Mouse (Mus musculus): ENCODE measurements at regions not wholly inside any gene's neighbourhood (a gene's known extent, or its start where the extent isn't known, plus 50 kb on each side); places are given as distances from the start of the nearest gene placed in this dataset.

DNA sequence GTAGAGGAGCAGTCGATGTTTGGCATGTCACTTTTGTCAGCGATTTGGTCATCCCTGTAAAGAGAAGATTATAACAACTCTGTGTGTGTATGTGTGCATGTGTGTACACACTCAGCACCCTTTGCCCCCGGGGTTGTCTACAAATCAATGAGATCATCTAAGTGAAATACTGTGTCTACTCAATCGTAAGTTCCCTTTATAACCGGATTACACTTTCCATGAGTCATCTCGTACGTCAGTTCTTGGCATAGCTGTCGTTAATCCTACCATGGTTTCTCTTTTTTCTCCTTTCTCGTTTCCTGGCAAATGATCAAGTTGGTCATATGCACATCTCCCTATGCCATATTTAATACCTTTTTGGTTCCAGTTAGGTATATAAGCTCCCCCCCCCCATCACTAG is 58.7 kb upstream of the Eed start:
- peaks cover 11% of the 10 kb centered on the region for H3K27me3 ChIP-seq (ENCODE audit: insufficient read depth, low read length)
- peaks cover 9% of the 10 kb centered on the region for H3K4me1 ChIP-seq (ENCODE audit: insufficient read depth, low read depth, low read length)
- no peak for TF ChIP-seq GATA2 (IDR thresholded peaks at IDR 0.05; ENCODE audit: borderline replicate concordance, low read depth, low read length)
- no peak for TF ChIP-seq GATA1 (IDR thresholded peaks at IDR 0.05; ENCODE audit: borderline replicate concordance, low read length)
- TF ChIP-seq CTCF (IDR thresholded peaks at IDR 0.05; ENCODE audit: low read depth, low read length), result no peak
- no peak for TF ChIP-seq POLR2AphosphoS5 (IDR thresholded peaks at IDR 0.05; ENCODE audit: insufficient replicate concordance, low read depth, low read length)
- TF ChIP-seq TAL1 (conservative IDR thresholded peaks at IDR 0.05; ENCODE audit: low read depth, low read length), result no peak
- H3K4me3 ChIP-seq (ENCODE audit: low read depth, low read length), result no peak overlapping the region
- no peaks in the 10 kb centered on the region for H3K9me3 ChIP-seq (replicated peaks)
- no peak for ATAC-seq (ENCODE audit: extremely low read depth, insufficient number of reproducible peaks, low FRiP score, poor library complexity, severe bottlenecking)
- DNase-seq (ENCODE audit: low spot score), result no peak
- H3K36me3 ChIP-seq (replicated peaks), result no peaks in the 10 kb centered on the region

GRCm38 (mm10) chr7:90040581-90041340 is 60.0 kb upstream of the Eed start:
- Histone ChIP-seq H3K4me1 (ENCODE audit: insufficient read depth, low read depth, low read length) (peaks cover 9% of the 10 kb centered on the region), H3K27me3 (ENCODE audit: insufficient read depth, low read length) (peaks cover 11% of the 10 kb centered on the region), H3K4me3 (ENCODE audit: low read depth, low read length) (no peak overlapping the region), H3K9me3 (replicated peaks) (no peaks in the 10 kb centered on the region), H3K36me3 (replicated peaks) (no peaks in the 10 kb centered on the region)
- no peak for DNase-seq (ENCODE audit: low spot score)
- no peak for ATAC-seq (ENCODE audit: extremely low read depth, insufficient number of reproducible peaks, low FRiP score, poor library complexity, severe bottlenecking)
- TF ChIP-seq TAL1 (conservative IDR thresholded peaks at IDR 0.05; ENCODE audit: low read depth, low read length), result no peak
- no peak for TF ChIP-seq POLR2AphosphoS5 (IDR thresholded peaks at IDR 0.05; ENCODE audit: insufficient replicate concordance, low read depth, low read length)
- TF ChIP-seq GATA1 (IDR thresholded peaks at IDR 0.05; ENCODE audit: borderline replicate concordance, low read length), result no peak
- no peak for TF ChIP-seq CTCF (IDR thresholded peaks at IDR 0.05; ENCODE audit: low read depth, low read length)
- TF ChIP-seq GATA2 (IDR thresholded peaks at IDR 0.05; ENCODE audit: borderline replicate concordance, low read depth, low read length), result no peak

DNA sequence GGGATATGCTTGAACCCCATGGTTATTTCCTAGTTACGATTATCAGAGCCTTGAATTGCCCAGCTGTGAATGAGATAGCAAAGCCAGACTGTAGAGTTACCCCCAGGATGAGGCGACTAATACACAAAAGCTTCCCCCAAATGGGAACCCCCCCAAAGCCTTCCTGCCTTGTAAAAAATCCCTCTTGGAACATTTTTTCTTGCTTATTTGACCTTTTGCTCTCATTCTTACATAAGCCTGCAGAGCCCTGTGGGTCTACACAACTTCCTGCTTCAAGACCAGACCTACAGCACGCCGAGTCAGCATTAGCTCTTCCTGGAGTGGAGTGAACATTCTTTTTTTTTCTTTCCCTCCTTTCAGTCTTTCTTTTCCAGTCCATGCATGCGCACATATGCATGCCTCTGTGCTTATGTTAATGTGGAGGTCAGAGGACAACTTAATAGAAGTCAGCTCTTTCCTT is 60.8 kb upstream of the Eed start:
- Histone ChIP-seq H3K4me3 (ENCODE audit: low read depth, low read length) (no peak overlapping the region), H3K36me3 (replicated peaks) (no peaks in the 10 kb centered on the region), H3K9me3 (replicated peaks) (no peaks in the 10 kb centered on the region), H3K27me3 (ENCODE audit: insufficient read depth, low read length) (peaks cover 11% of the 10 kb centered on the region), H3K4me1 (ENCODE audit: insufficient read depth, low read depth, low read length) (peaks cover 9% of the 10 kb centered on the region)
- ATAC-seq (ENCODE audit: extremely low read depth, insufficient number of reproducible peaks, low FRiP score, poor library complexity, severe bottlenecking) (no peak), DNase-seq (ENCODE audit: low spot score) (no peak)
- TF ChIP-seq POLR2AphosphoS5 (IDR thresholded peaks at IDR 0.05; ENCODE audit: insufficient replicate concordance, low read depth, low read length), result no peak
- no peak for TF ChIP-seq GATA2 (IDR thresholded peaks at IDR 0.05; ENCODE audit: borderline replicate concordance, low read depth, low read length)
- no peak for TF ChIP-seq TAL1 (conservative IDR thresholded peaks at IDR 0.05; ENCODE audit: low read depth, low read length)
- TF ChIP-seq CTCF (IDR thresholded peaks at IDR 0.05; ENCODE audit: low read depth, low read length), result no peak
- no peak for TF ChIP-seq GATA1 (IDR thresholded peaks at IDR 0.05; ENCODE audit: borderline replicate concordance, low read length)

DNA sequence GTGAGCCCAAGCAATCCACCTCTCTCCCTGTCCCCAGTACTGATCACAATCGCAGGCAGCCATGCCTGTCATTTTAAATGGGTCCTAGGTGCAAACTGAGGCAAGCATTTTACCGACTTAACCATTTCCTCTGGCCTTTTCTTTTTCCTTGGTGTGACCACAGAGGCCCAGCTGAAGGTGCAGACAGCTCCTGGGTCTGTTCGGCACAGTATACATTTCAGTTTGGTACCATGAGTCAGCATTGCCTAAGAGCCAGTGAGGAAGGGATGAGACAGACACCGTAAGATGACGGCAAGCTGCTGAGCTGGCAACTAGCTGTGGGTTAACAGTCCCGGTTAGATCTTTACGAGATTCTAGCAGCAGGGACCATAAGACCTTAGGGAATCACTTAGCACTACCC is 61.6 kb upstream of the Eed start:
- ATAC-seq (ENCODE audit: extremely low read depth, insufficient number of reproducible peaks, low FRiP score, poor library complexity, severe bottlenecking) (peak; percentile 71), DNase-seq (ENCODE audit: low spot score) (no peak)
- Histone ChIP-seq H3K4me3 (ENCODE audit: low read depth, low read length) (no peak overlapping the region), H3K9me3 (replicated peaks) (no peaks in the 10 kb centered on the region), H3K36me3 (replicated peaks) (no peaks in the 10 kb centered on the region), H3K4me1 (ENCODE audit: insufficient read depth, low read depth, low read length) (peaks cover 9% of the 10 kb centered on the region), H3K27me3 (ENCODE audit: insufficient read depth, low read length) (peaks cover 7% of the 10 kb centered on the region)
- TF ChIP-seq GATA1 (IDR thresholded peaks at IDR 0.05; ENCODE audit: borderline replicate concordance, low read length), result no peak
- TF ChIP-seq POLR2AphosphoS5 (IDR thresholded peaks at IDR 0.05; ENCODE audit: insufficient replicate concordance, low read depth, low read length), result no peak
- TF ChIP-seq TAL1 (conservative IDR thresholded peaks at IDR 0.05; ENCODE audit: low read depth, low read length), result no peak
- TF ChIP-seq GATA2 (IDR thresholded peaks at IDR 0.05; ENCODE audit: borderline replicate concordance, low read depth, low read length), result no peak
- TF ChIP-seq CTCF (IDR thresholded peaks at IDR 0.05; ENCODE audit: low read depth, low read length), result no peak

- Histone ChIP-seq H3K27me3 (ENCODE audit: insufficient read depth, low read length) (peaks cover 7% of the 10 kb centered on the region), H3K4me3 (ENCODE audit: low read depth, low read length) (no peak overlapping the region), H3K9me3 (replicated peaks) (no peaks in the 10 kb centered on the region), H3K36me3 (replicated peaks) (no peaks in the 10 kb centered on the region), H3K4me1 (ENCODE audit: insufficient read depth, low read depth, low read length) (peaks cover 14% of the 10 kb centered on the region)
- no peak for TF ChIP-seq CTCF (IDR thresholded peaks at IDR 0.05; ENCODE audit: low read depth, low read length)
- no peak for TF ChIP-seq GATA2 (IDR thresholded peaks at IDR 0.05; ENCODE audit: borderline replicate concordance, low read depth, low read length)
- TF ChIP-seq TAL1 (conservative IDR thresholded peaks at IDR 0.05; ENCODE audit: low read depth, low read length), result no peak
- no peak for TF ChIP-seq GATA1 (IDR thresholded peaks at IDR 0.05; ENCODE audit: borderline replicate concordance, low read length)
- no peak for TF ChIP-seq POLR2AphosphoS5 (IDR thresholded peaks at IDR 0.05; ENCODE audit: insufficient replicate concordance, low read depth, low read length)
- DNase-seq (ENCODE audit: low spot score), result no peak
- ATAC-seq (ENCODE audit: extremely low read depth, insufficient number of reproducible peaks, low FRiP score, poor library complexity, severe bottlenecking), result no peak
Measured at GRCm38 (mm10) chr7:90043526-90043925, 62.7 kb upstream of the Eed start.

DNA sequence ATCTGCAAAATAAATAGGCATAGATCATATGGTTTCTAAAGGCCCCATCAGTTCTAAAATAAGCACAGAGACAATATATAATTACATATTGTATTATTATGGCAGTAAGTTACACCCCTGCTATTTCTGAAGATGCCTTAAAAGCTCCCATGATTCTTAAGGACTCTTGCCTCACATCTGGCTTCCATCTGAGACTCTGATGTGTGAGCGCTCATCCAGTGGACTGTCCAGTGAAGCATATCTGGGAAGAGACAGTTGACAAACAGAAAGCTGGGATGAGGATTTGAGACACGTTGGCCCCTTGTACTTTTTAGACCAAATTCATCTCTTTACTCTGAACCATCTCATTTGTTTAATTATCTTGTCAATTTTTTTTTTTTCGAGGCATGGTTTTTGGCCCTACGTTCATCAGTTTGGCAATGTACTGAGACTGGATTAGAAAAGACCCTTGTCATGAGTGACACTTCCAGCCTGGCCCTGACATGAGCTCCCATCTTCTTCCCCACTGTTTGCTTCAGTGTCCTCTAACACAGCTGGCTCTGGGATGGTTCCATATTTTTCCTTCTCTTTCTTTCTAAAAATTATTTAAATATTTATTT is 63.4 kb upstream of the Eed start:
- Histone ChIP-seq H3K4me3 (ENCODE audit: low read depth, low read length) (no peak overlapping the region), H3K4me1 (ENCODE audit: insufficient read depth, low read depth, low read length) (peaks cover 16% of the 10 kb centered on the region)
- no peak for ATAC-seq (ENCODE audit: extremely low read depth, insufficient number of reproducible peaks, low FRiP score, poor library complexity, severe bottlenecking)

More for the DNA sequence above, 63.4 kb upstream of the Eed start:
- H3K9me3 ChIP-seq (replicated peaks), result no peaks in the 10 kb centered on the region
- H3K36me3 ChIP-seq (replicated peaks), result no peaks in the 10 kb centered on the region
- TF ChIP-seq GATA2 (IDR thresholded peaks at IDR 0.05; ENCODE audit: borderline replicate concordance, low read depth, low read length), result no peak
- no peak for TF ChIP-seq CTCF (IDR thresholded peaks at IDR 0.05; ENCODE audit: low read depth, low read length)
- TF ChIP-seq GATA1 (IDR thresholded peaks at IDR 0.05; ENCODE audit: borderline replicate concordance, low read length), result no peak
- no peak for TF ChIP-seq TAL1 (conservative IDR thresholded peaks at IDR 0.05; ENCODE audit: low read depth, low read length)
- no peak for TF ChIP-seq POLR2AphosphoS5 (IDR thresholded peaks at IDR 0.05; ENCODE audit: insufficient replicate concordance, low read depth, low read length)
- H3K27me3 ChIP-seq (ENCODE audit: insufficient read depth, low read length), result peaks cover 8% of the 10 kb centered on the region
- DNase-seq (ENCODE audit: low spot score), result no peak
